Mouse (Mus musculus): Measurements from ENCODE around the gene Slit1. TPM values are rescaled to one million over a fixed set of nuclear protein-coding genes. Genes with fewer than 3 reads are reported as not detected.

The Slit1 gene
- polyA plus RNA-seq (2016; fragmentation: Nextera tagmentation; extraction: Ambion mirVana): 0.97 and 1.1 TPM in 2 replicates

DNA sequence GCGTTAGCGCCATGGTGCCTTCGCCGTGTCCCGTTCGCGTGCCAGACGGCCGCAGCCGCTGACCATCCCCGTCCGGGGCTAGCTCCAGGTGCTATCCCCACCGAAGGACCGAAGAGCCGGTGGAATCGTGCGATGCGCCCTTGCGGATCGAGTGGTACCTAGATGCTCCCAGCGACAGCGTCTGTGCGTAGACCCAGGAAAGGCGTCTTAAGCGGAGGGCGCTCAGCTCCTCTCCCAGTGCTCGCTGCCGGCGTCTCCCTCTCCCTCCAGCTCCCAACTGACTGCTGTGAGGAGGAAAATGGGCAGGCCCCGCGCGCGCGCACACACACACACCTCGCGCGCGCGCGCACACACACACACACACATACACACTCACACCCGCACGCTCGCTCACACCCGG lies at the start of gene Slit1:
TSS of gene Slit1 (minus strand) at position 270 of the 400 bp plus-strand sequence.
- peak; percentile 60 for DNase-seq (ENCODE audit: low spot score)
- Histone ChIP-seq H3K4me1 (peaks cover 52% of the 10 kb centered on the region), H3K36me3 (no peaks in the 10 kb centered on the region), H3K27ac (peak within 1 kb of the TSS; percentile 71), H3K9me3 (replicated peaks) (no peaks in the 10 kb centered on the region), H3K4me3 (peak within 1 kb of the TSS; percentile 57), H3K27me3 (ENCODE audit: low read depth, poor library complexity, severe bottlenecking) (peaks cover 94% of the 10 kb centered on the region)
- 1% methylated on average over 29 of the region's 44 CpGs for WGBS

GRCm38 (mm10) chr19:41792934-41793486 lies 49.5 kb upstream of the Slit1 start:
- 83% methylated on average over 1 of the region's 1 CpGs for WGBS
- no peak for DNase-seq (ENCODE audit: low spot score)
- no peaks in the 10 kb centered on the region for H3K4me1 ChIP-seq

GRCm38 (mm10) chr19:41791384-41791783 lies 47.9 kb upstream of the Slit1 start:
- no peak overlapping the region for H3K4me3 ChIP-seq
- no peaks in the 10 kb centered on the region for H3K4me1 ChIP-seq
- no peaks in the 10 kb centered on the region for H3K9me3 ChIP-seq (replicated peaks)
- H3K27me3 ChIP-seq (ENCODE audit: low read depth, poor library complexity, severe bottlenecking): no peaks in the 10 kb centered on the region
- no peak for DNase-seq (ENCODE audit: low spot score)
- 95% methylated on average over 2 of the region's 2 CpGs for WGBS
- no peak overlapping the region for H3K27ac ChIP-seq
- peaks cover 49% of the 10 kb centered on the region for H3K36me3 ChIP-seq

More at GRCm38 (mm10) chr19:41792934-41793486, 49.5 kb upstream of the Slit1 start:
- Histone ChIP-seq H3K27ac (no peak overlapping the region), H3K4me3 (no peak overlapping the region), H3K36me3 (peaks cover 33% of the 10 kb centered on the region), H3K9me3 (replicated peaks) (no peaks in the 10 kb centered on the region), H3K27me3 (ENCODE audit: low read depth, poor library complexity, severe bottlenecking) (no peaks in the 10 kb centered on the region)

- no peaks in the 10 kb centered on the region for H3K27me3 ChIP-seq (ENCODE audit: low read depth, poor library complexity, severe bottlenecking)
- DNase-seq (ENCODE audit: low spot score): no peak
- no peak overlapping the region for H3K4me3 ChIP-seq
- no peaks in the 10 kb centered on the region for H3K9me3 ChIP-seq (replicated peaks)
- H3K36me3 ChIP-seq: peaks cover 67% of the 10 kb centered on the region
- 75% methylated on average over 10 of the region's 10 CpGs for WGBS
- no peak overlapping the region for H3K27ac ChIP-seq
- H3K4me1 ChIP-seq: no peaks in the 10 kb centered on the region
Measured at GRCm38 (mm10) chr19:41789110-41789961, 45.9 kb upstream of the Slit1 start.

DNA sequence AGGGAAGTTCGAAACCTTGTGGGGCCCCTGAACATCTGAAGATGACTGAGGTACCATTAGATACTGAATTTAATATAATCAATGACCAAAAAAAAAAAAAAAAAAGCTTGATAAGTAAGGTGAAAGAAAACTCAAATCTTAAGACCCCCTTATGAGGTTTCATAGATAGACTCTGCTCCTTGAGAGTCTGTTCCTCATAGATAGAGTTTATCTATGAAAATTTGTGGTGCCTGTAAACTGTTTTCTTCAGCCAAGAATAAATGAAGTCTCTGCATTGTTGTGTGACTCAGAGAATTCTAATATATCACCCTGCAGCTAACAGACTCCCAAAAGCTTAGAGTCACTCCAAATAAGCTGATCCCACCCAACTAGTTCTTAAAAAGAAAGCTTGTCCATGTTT lies 43.4 kb upstream of the Slit1 start:
- 94% methylated on average over 1 of the region's 1 CpGs for WGBS
- Histone ChIP-seq H3K9me3 (replicated peaks) (no peaks in the 10 kb centered on the region), H3K36me3 (peaks cover 85% of the 10 kb centered on the region), H3K27me3 (ENCODE audit: low read depth, poor library complexity, severe bottlenecking) (no peaks in the 10 kb centered on the region), H3K4me3 (no peak overlapping the region), H3K4me1 (no peaks in the 10 kb centered on the region), H3K27ac (no peak overlapping the region)
- no peak for DNase-seq (ENCODE audit: low spot score)

DNA sequence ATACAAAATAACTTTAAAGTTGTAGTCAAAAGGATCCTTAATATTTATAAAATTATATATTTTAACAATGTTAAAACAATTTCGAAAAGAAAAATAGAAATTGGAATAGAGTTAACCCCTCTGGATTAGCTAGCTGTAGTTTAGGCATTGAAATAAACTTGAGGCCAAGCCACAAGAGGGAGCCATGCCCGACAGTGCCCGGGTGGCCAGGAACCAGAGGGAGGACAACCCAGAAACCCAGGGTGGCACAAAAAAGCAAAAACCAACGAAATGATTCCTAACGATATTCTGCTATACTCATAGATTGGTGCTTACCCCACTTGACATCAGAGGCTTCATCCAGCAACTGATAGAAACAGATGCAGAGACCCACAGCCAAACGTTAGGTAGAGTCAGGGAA lies 34.0 kb upstream of the Slit1 start:
- no peak overlapping the region for H3K4me3 ChIP-seq
- 91% methylated on average over 6 of the region's 6 CpGs for WGBS
- H3K9me3 ChIP-seq (replicated peaks): no peaks in the 10 kb centered on the region
- no peak overlapping the region for H3K27ac ChIP-seq
- peaks cover 97% of the 10 kb centered on the region for H3K36me3 ChIP-seq
- 0 out of 2 replicates have a peak, but pooled peaks cover 3% of the 10 kb centered on the region for H3K4me1 ChIP-seq
- no peaks in the 10 kb centered on the region for H3K27me3 ChIP-seq (ENCODE audit: low read depth, poor library complexity, severe bottlenecking)
- DNase-seq (ENCODE audit: low spot score): no peak

GRCm38 (mm10) chr19:41768711-41769110 lies 25.2 kb upstream of the Slit1 start:
- Histone ChIP-seq H3K27me3 (ENCODE audit: low read depth, poor library complexity, severe bottlenecking) (no peaks in the 10 kb centered on the region), H3K27ac (no peak overlapping the region), H3K36me3 (peaks cover 72% of the 10 kb centered on the region), H3K9me3 (replicated peaks) (no peaks in the 10 kb centered on the region), H3K4me3 (no peak overlapping the region), H3K4me1 (peaks cover 5% of the 10 kb centered on the region; the same call in 1 of the 2 replicates)
- no peak for DNase-seq (ENCODE audit: low spot score)
- 93% methylated on average over 7 of the region's 7 CpGs for WGBS

DNA sequence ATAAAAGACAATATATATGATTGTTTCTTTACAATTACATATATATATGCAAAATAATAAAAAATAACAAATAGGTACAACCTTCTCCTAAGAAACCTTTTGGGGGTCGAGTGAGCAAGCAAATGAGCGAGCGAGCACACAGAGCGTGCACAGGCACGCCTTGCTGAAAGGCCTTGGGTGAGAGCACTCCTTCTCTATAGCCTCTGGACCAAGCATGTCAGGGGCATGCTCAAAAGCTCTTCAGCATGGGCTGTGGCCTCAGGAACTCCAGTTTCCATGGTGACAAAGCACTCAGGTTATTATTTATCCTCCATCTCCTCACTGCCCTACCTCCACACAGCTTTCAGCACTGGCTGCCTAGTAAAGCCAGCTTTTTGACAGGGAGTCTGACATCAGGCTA lies 23.2 kb upstream of the Slit1 start:
- peaks cover 52% of the 10 kb centered on the region for H3K36me3 ChIP-seq
- no peak for DNase-seq (ENCODE audit: low spot score)

DNA sequence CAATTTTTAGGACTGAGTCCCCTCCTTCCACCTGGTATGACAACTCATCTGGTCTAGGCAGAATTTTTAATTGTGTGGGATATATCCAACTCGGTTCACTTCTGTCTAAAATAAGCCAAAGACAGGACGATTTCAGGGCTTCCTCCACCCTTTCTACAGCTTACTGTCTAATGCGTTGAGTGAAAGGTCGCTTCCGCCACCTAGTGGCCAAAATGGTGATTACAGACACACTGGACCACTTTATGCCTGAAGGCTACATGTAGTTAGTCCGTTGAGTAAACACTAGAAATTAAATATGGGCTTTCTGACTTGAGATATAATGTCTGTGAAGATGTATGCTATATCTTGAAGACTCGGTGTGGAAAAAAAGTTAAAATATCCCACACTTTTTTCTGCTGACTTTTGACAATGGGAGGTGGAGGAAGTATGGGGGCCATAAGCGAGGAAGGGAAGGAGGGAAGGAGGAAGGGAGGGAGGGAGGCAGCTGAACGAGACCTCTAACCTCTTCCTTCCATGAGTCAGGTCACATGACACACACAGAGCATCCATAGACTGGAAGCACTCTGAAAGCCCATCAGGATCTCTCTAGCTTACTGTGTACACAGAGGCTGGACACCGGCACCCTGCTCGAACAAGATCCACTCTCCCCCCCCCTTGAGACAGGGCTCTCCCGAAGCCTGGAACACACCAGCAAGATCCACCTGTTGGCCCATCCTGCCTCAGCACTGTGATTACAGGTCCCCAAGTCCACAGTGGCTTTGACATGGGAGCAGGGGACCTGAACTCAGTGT lies 20.6 kb upstream of the Slit1 start:
- Histone ChIP-seq H3K4me1 (peaks cover 15% of the 10 kb centered on the region), H3K4me3 (no peak overlapping the region), H3K9me3 (replicated peaks) (no peaks in the 10 kb centered on the region), H3K27ac (no peak overlapping the region), H3K27me3 (ENCODE audit: low read depth, poor library complexity, severe bottlenecking) (no peaks in the 10 kb centered on the region), H3K36me3 (peaks cover 28% of the 10 kb centered on the region)
- DNase-seq (ENCODE audit: low spot score): peak; percentile 91
- 31% methylated on average over 12 of the region's 12 CpGs for WGBS

More for the DNA sequence above, 23.2 kb upstream of the Slit1 start:
- peaks cover 12% of the 10 kb centered on the region for H3K4me1 ChIP-seq
- no peak overlapping the region for H3K27ac ChIP-seq
- no peaks in the 10 kb centered on the region for H3K9me3 ChIP-seq (replicated peaks)
- 85% methylated on average over 5 of the region's 5 CpGs for WGBS
- H3K27me3 ChIP-seq (ENCODE audit: low read depth, poor library complexity, severe bottlenecking): no peaks in the 10 kb centered on the region
- H3K4me3 ChIP-seq: no peak overlapping the region

- H3K4me1 ChIP-seq: peaks cover 10% of the 10 kb centered on the region
Measured at GRCm38 (mm10) chr19:41761529-41761928, 18.1 kb upstream of the Slit1 start.

DNA sequence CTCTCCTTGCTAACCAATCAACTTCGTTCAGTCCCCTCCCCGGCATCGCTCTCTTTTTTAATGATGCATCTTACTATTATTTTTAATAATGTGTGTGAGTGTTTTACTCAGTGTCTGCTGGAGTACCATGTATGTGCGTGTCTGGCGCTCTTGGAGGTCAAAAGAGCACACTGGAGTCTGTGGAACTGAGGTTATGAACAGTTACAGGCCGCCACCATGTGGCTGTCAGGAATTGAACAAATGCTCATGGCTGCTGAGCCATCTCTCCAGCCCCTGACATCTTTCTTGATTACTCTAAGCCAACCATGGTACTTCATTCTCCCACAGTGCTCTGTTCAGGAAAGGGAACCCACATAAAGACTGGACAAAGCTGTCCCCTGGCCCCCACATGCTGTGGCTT lies 16.3 kb upstream of the Slit1 start:
- Histone ChIP-seq H3K4me1 (peaks cover 10% of the 10 kb centered on the region), H3K27ac (no peak overlapping the region), H3K27me3 (ENCODE audit: low read depth, poor library complexity, severe bottlenecking) (no peaks in the 10 kb centered on the region), H3K4me3 (no peak overlapping the region), H3K36me3 (0 out of 2 replicates have a peak, but pooled peaks cover 3% of the 10 kb centered on the region), H3K9me3 (replicated peaks) (no peaks in the 10 kb centered on the region)
- no peak for DNase-seq (ENCODE audit: low spot score)
- WGBS: 81% methylated on average over 6 of the region's 6 CpGs

More at GRCm38 (mm10) chr19:41761529-41761928, 18.1 kb upstream of the Slit1 start:
- DNase-seq (ENCODE audit: low spot score): peak; percentile 59
- Histone ChIP-seq H3K4me3 (no peak overlapping the region), H3K36me3 (0 out of 2 replicates have a peak, but pooled peaks cover 3% of the 10 kb centered on the region), H3K9me3 (replicated peaks) (no peaks in the 10 kb centered on the region), H3K27me3 (ENCODE audit: low read depth, poor library complexity, severe bottlenecking) (no peaks in the 10 kb centered on the region), H3K27ac (no peak overlapping the region; the same call in 1 of the 2 replicates)
- WGBS: 33% methylated on average over 9 of the region's 9 CpGs

- Histone ChIP-seq H3K4me3 (no peak overlapping the region), H3K27me3 (ENCODE audit: low read depth, poor library complexity, severe bottlenecking) (no peaks in the 10 kb centered on the region), H3K27ac (no peak overlapping the region), H3K36me3 (0 out of 2 replicates have a peak, but pooled peaks cover under 1% of the 10 kb centered on the region), H3K9me3 (replicated peaks) (no peaks in the 10 kb centered on the region), H3K4me1 (peaks cover 10% of the 10 kb centered on the region)
- DNase-seq (ENCODE audit: low spot score): no peak
- WGBS: 91% methylated on average over 5 of the region's 5 CpGs
Measured at GRCm38 (mm10) chr19:41759270-41759669, 15.8 kb upstream of the Slit1 start.
